Mouse (Mus musculus) forebrain, postnatal 0 days (tissue): ENCODE data around the gene Nap1l4. TPM values are rescaled to one million over a fixed set of nuclear protein-coding genes. Genes with fewer than 3 reads are reported as not detected.
A peak's percentile ranks its signal among the peaks of the same experiment; 100 is the strongest.

ENCODE experiments used
- ATAC-seq: fragments of 200-750 bp; cut with Nextera tagmentation; 2 replicates; pipeline ENCODE4 v1.8.0; 2017; ENCODE audit warnings: mild to moderate bottlenecking, moderate library complexity
- DNase-seq: peaks from one replicate; pipeline ENCODE4 v3.0.0-alpha.2; 2015
- H3K27ac ChIP-seq: fragments of 300-500 bp; sonication (generic); 2 replicates; pipeline ENCODE4 v1.5.1; 2014; ENCODE audit warnings: low read depth, mild to moderate bottlenecking, antibody characterized with exemption, low read length, moderate library complexity, mixed read lengths
- H3K27me3 ChIP-seq: fragments of 300-500 bp; sonication (generic); 2 replicates; pipeline ENCODE4 v1.6.1; 2014; ENCODE audit warnings: mild to moderate bottlenecking, low read length, mixed read lengths; ENCODE audit not compliant: insufficient read depth
- H3K36me3 ChIP-seq: fragments of 300-500 bp; sonication (generic); 2 replicates; pipeline ENCODE4 v1.6.1; 2014; ENCODE audit warnings: mild to moderate bottlenecking, moderate library complexity; ENCODE audit not compliant: insufficient read depth
- H3K4me1 ChIP-seq: fragments of 300-500 bp; sonication (generic); 2 replicates; pipeline ENCODE4 v1.6.1; 2014; ENCODE audit warnings: antibody characterized with exemption; ENCODE audit not compliant: insufficient read depth
- H3K4me2 ChIP-seq: fragments of 300-500 bp; sonication (generic); 2 replicates; pipeline ENCODE4 v1.6.1; 2014; ENCODE audit warnings: low read depth, mild to moderate bottlenecking, moderate library complexity
- H3K4me3 ChIP-seq: fragments of 300-500 bp; sonication (generic); 2 replicates; pipeline ENCODE4 v1.5.1; 2014; ENCODE audit warnings: low read depth, low read length, mixed read lengths
- H3K9ac ChIP-seq: fragments of 300-500 bp; sonication (generic); 2 replicates; pipeline ENCODE4 v1.6.1; 2014; ENCODE audit warnings: mild to moderate bottlenecking
- H3K9me3 ChIP-seq: fragments of 300-500 bp; sonication (generic); 2 replicates; pipeline ENCODE4 v1.6.1; 2016; ENCODE audit warnings: low read length
- CTCF ChIP-seq: sonication (generic); IDR thresholded peaks from 2 replicates; pipeline ENCODE4 v1.5.1; 2016; ENCODE audit warnings: antibody characterized with exemption, control low read depth, low read depth
- WGBS: fragments of 180-500 bp; shearing (Covaris S2); extraction: QIAGEN DNeasy Blood & Tissue Kit; methylation state at CpG from one replicate; pipeline ENCODE4 v1.1.7; 2014; 5-methylcytosine and 5-hydroxymethylcytosine counted together
- polyA plus RNA-seq: library from polyadenylated mRNA; unstranded; fragments of >200 nt; fragmentation: Nextera tagmentation; extraction: Ambion mirVana; gene quantifications from 2 replicates; pipeline ENCODE4 v1.2.1, GENCODE M21; 2015
- total RNA-seq: library from RNA; depleted of rRNA; stranded (reverse); fragments of >200 nt; gene quantifications from 2 replicates; pipeline ENCODE4 v1.2.3, GENCODE M21; 2014

Nap1l4 gene
- total and polyA plus RNA-seq, 2 experiments from 2014 or later = 202 to 258 TPM

DNA sequence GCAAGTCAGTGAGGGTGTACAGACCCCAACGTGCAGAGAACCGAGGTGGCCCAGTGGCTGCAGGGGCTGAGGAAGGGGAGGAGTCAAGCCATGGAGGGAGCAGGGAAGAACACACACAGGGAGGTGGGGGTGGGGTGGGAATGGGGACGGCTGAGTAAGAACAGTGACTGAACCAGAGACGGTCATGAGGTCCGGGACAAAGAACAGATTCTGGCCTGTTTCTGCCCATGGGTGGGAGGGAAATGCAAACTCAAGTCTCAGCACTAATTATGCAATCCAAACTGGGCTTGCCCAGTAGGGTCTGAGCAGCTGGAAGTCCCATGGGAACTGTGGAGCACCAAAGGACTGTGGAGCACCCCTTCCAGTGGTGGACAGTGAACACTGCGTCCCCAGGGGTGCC, 66.4 kb downstream of the Nap1l4 start:
- TF ChIP-seq CTCF = no peak
- DNase-seq (no peak), ATAC-seq (no peak)
- H3K27ac ChIP-seq = no peak overlapping the region
- H3K27me3 ChIP-seq = no peaks in the 10 kb centered on the region
- no peaks in the 10 kb centered on the region for H3K4me1 ChIP-seq
- H3K9ac ChIP-seq = no peak overlapping the region
- H3K36me3 ChIP-seq = no peaks in the 10 kb centered on the region
- H3K4me2 ChIP-seq = no peak overlapping the region
- H3K4me3 ChIP-seq = no peak overlapping the region
- WGBS = 16% methylated on average over 6 of the region's 6 CpGs
- H3K9me3 ChIP-seq = no peaks in the 10 kb centered on the region

DNA sequence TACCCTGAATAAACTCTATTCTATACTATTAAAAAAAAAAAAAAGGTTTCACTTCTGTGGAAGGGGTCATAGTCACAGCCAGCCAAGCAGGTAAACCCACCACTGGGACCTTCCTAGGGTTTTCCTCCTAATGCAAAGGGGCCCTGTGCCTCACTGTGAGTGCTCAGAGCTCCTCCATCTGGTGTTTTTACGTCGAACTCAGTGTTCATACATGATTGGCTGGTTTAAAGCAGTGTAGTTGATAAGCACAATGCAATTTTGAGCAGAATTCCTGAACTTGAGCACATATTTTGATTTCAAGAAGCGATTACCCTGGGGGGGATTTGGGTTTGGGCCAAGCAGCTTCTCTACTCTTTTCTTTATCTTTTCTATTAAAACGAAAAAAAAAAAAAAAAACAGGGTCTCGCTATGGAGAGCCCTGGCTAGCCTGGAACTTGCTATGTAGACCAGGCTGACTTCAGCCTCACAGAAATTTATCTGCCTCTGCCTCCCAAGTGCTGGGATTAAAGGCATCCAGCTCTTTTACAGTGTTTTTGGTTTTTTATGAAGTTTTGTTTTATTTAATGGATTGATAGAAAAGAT, 67.0 kb downstream of the Nap1l4 start:
- no peak for TF ChIP-seq CTCF
- no peak overlapping the region for H3K4me3 ChIP-seq
- 47% methylated on average over 5 of the region's 5 CpGs for WGBS

DNA sequence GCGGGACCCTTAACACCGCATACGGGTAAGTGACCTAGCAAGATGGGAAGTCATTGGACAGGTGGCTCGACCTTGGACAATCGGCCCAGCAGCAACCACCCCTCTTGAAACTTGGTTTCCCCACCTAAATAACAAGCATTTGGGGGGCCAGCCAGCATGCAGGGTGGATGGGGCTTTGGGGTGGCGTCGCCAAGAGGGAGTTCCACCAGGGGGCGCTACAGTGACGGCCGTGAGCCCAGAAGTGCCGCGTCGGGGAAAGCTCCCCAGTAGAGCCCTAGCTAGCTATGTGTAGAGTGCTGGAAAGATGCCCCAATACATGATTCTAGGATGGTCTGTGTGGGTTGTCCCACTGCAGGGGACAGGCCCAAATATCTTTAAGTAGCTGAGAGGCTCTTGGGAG, 68.4 kb downstream of the Nap1l4 start:
- peak; percentile 34 for DNase-seq
- Histone ChIP-seq H3K4me3 (no peak overlapping the region), H3K4me2 (no peak overlapping the region), H3K36me3 (no peaks in the 10 kb centered on the region), H3K27ac (no peak overlapping the region), H3K27me3 (no peaks in the 10 kb centered on the region), H3K9me3 (no peaks in the 10 kb centered on the region), H3K9ac (no peak overlapping the region), H3K4me1 (no peaks in the 10 kb centered on the region)
- peak; percentile 58 for TF ChIP-seq CTCF
- ATAC-seq = no peak
- 43% methylated on average over 13 of the region's 13 CpGs for WGBS

More for the DNA sequence above, 67.0 kb downstream of the Nap1l4 start:
- DNase-seq (no peak), ATAC-seq (no peak)
- Histone ChIP-seq H3K4me2 (no peak overlapping the region), H3K9ac (no peak overlapping the region), H3K9me3 (no peaks in the 10 kb centered on the region), H3K27ac (no peak overlapping the region), H3K36me3 (no peaks in the 10 kb centered on the region), H3K4me1 (no peaks in the 10 kb centered on the region), H3K27me3 (no peaks in the 10 kb centered on the region)

DNA sequence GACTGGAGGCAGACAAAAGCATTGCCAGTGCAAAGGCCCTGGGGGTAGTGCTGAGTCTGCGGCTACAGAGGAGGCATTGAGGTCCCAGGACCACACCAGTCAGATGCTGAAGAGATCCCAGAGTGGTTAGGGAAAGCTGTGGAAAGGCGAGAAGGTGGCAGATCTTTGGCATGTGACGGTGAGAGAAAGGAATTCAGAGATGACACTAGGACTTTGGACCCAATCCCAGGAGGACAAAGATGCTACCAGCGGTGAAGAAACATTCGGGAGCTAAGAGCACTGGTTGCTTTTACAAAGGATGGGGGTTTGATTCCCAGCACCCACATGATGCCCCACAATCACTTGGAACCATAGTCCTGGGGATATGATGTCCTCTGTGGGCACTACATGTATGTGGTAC, 71.1 kb downstream of the Nap1l4 start:
- Histone ChIP-seq H3K27ac (no peak overlapping the region), H3K4me2 (no peak overlapping the region), H3K9ac (no peak overlapping the region), H3K9me3 (no peaks in the 10 kb centered on the region), H3K4me1 (no peaks in the 10 kb centered on the region), H3K36me3 (no peaks in the 10 kb centered on the region), H3K27me3 (no peaks in the 10 kb centered on the region), H3K4me3 (no peak overlapping the region)
- no peak for DNase-seq
- no peak for TF ChIP-seq CTCF
- 85% methylated on average over 5 of the region's 5 CpGs for WGBS
- ATAC-seq = no peak

DNA sequence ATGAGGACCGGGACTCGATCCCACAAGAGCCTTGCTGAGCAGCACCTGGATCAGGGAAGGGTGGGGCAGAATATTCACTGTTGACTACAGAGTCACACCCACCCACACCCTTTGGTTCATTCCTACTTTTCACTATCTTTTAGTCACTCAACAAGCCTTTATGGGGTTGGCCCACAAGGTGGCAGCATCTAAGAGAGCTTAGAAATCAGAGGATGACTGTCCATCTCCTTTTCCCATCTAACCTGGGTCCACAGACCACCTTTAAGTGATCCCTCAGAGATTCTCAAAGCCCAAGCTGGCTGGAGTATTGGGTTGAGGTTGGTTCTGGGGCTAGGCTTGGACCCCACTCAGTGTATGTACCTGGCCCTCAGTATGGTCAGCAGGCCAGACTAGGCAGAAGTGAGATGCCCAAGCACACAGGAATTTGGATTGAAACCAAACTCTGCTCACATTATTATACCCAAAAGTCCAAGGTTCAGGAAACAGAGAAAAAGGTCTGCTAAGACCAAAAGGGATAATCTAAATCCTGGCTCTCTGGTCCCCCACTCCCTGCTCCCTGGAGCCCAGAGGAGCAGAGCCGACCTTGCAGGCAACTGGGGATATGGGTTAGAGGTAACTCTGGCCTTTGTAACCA, 72.1 kb downstream of the Nap1l4 start:
- Histone ChIP-seq H3K9me3 (no peaks in the 10 kb centered on the region), H3K4me1 (no peaks in the 10 kb centered on the region), H3K4me3 (no peak overlapping the region), H3K4me2 (no peak overlapping the region), H3K36me3 (no peaks in the 10 kb centered on the region), H3K27ac (no peak overlapping the region), H3K27me3 (no peaks in the 10 kb centered on the region), H3K9ac (no peak overlapping the region)
- DNase-seq (no peak), ATAC-seq (no peak)
- no peak for TF ChIP-seq CTCF
- 87% methylated on average over 3 of the region's 3 CpGs for WGBS

DNA sequence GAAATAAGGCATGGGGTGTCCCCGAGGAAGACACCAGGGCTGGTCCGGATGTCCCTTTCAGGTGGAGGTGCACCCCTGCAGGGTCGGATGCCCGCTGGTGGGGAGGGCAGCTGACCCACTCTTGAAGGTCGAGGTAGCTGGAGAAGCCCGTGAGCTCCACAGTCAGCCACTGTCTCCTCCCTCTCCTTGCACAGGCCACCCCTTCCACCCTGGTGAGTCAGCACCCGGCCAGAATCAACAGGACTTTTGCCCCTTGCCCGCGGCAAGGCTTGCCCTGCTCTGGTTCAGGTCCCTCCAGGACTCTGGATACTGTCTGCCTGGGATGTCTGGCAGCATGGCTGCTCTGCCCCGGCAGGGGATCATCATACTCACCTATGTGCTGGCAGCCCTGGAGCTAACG, 73.0 kb downstream of the Nap1l4 start:
- no peak for ATAC-seq
- Histone ChIP-seq H3K27me3 (no peaks in the 10 kb centered on the region), H3K9ac (no peak overlapping the region), H3K9me3 (no peaks in the 10 kb centered on the region), H3K36me3 (no peaks in the 10 kb centered on the region), H3K4me1 (no peaks in the 10 kb centered on the region), H3K4me2 (no peak overlapping the region), H3K4me3 (no peak overlapping the region), H3K27ac (no peak overlapping the region)
- no peak for DNase-seq
- TF ChIP-seq CTCF = no peak
- 83% methylated on average over 11 of the region's 11 CpGs for whole genome bisulfite sequencing

DNA sequence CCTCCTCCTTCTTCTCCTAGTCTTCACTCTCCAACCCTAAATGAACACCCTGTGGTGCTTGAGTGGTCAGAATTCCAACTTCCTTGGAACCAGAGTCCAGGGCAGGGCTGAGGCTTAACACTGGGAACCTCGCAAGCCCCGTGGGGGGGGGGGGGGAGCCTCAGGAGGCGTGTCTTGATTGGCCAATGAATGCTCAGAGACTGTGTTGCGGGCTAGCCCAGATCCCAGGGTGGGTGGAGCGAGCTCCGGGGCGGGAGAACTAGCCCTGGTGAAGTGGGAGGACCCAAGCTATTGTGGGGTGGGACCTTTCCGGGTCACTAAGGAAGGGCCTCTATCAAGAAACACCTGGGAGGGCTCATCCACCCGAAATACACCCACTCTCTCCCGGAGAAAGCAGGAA, 74.1 kb downstream of the Nap1l4 start:
- H3K4me3 ChIP-seq = no peak overlapping the region
- no peaks in the 10 kb centered on the region for H3K27me3 ChIP-seq
- TF ChIP-seq CTCF = no peak
- H3K36me3 ChIP-seq = no peaks in the 10 kb centered on the region
- H3K9me3 ChIP-seq = no peaks in the 10 kb centered on the region
- no peak overlapping the region for H3K9ac ChIP-seq
- DNase-seq (no peak), ATAC-seq (no peak)
- WGBS = 30% methylated on average over 10 of the region's 10 CpGs
- no peak overlapping the region for H3K27ac ChIP-seq
- no peaks in the 10 kb centered on the region for H3K4me1 ChIP-seq
- H3K4me2 ChIP-seq = no peak overlapping the region
